Mouse (Mus musculus) ES-E14 (cell line): ENCODE results near the gene Nt5dc1.

ENCODE experiments used
- MAFK ChIP-seq: IDR thresholded peaks from 2 replicates; pipeline ENCODE4 v1.6.1; 2014; ENCODE audit warnings: mild to moderate bottlenecking, low read depth, low read length, inconsistent platforms; ENCODE audit not compliant: insufficient read depth
- ZC3H11A ChIP-seq: IDR thresholded peaks from 2 replicates; pipeline ENCODE4 v1.6.1; 2012; ENCODE audit warnings: low read depth, mild to moderate bottlenecking, inconsistent platforms, low read length, borderline replicate concordance

DNA sequence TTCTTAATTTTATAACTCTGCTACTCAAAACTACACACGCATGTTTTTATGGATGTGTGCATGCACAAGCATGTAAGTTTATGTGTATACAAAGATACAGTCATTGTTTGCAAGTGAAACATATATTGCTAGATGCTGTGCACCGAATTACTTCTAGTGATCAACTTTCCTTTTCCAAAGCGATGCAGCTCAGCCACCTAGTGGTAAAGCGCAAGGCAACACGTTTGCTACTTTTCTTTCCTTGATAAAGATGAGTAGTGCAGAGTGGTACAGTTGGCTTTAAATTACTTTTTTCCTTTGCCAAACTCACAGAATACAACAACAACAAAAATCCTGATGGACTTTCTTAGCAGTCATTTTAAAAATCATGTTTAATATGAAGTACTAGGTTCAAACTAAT is 50.2 kb downstream of the Nt5dc1 start:
- TF ChIP-seq ZC3H11A (no peak), MAFK (no peak)
